Mouse (Mus musculus) forebrain, embryonic 15.5 days (tissue): ENCODE results near the gene Foxp1. TPM values are rescaled to one million over a fixed set of nuclear protein-coding genes. Genes with fewer than 3 reads are reported as not detected.
A peak's percentile ranks its signal among the peaks of the same experiment; 100 is the strongest.

Experiments used
- ATAC-seq: fragments of 200-750 bp; cut with Nextera tagmentation; replicated peaks from 2 replicates; pipeline ENCODE4 v1.8.0; 2017; ENCODE audit warnings: mild to moderate bottlenecking, moderate TSS enrichment, moderate library complexity
- H3K27ac ChIP-seq: fragments of 300-500 bp; sonication (generic); replicated peaks from 2 replicates; pipeline ENCODE4 v1.5.1; 2015; ENCODE audit warnings: mild to moderate bottlenecking, inconsistent platforms
- H3K27me3 ChIP-seq: fragments of 300-500 bp; sonication (generic); 2 replicates; pipeline ENCODE4 v1.6.1; 2015; ENCODE audit warnings: inconsistent platforms
- H3K36me3 ChIP-seq: fragments of 300-500 bp; sonication (generic); 2 replicates; pipeline ENCODE4 v1.6.1; 2015; ENCODE audit warnings: mild to moderate bottlenecking, inconsistent platforms
- H3K4me1 ChIP-seq: fragments of 300-500 bp; sonication (generic); 2 replicates; pipeline ENCODE4 v1.6.1; 2015; ENCODE audit warnings: inconsistent platforms
- H3K4me2 ChIP-seq: fragments of 300-500 bp; sonication (generic); replicated peaks from 2 replicates; pipeline ENCODE4 v1.6.1; 2015; ENCODE audit warnings: mild to moderate bottlenecking, inconsistent platforms
- H3K4me3 ChIP-seq: fragments of 300-500 bp; sonication (generic); 2 replicates; pipeline ENCODE4 v1.5.1; 2015; ENCODE audit warnings: mild to moderate bottlenecking, inconsistent platforms
- H3K9ac ChIP-seq: fragments of 300-500 bp; sonication (generic); replicated peaks from 2 replicates; pipeline ENCODE4 v1.6.1; 2015; ENCODE audit warnings: mild to moderate bottlenecking, inconsistent platforms
- H3K9me3 ChIP-seq: fragments of 300-500 bp; sonication (generic); 2 replicates; pipeline ENCODE4 v1.6.1; 2016; ENCODE audit warnings: inconsistent platforms
- WGBS: fragments of 180-500 bp; shearing (Covaris S2); methylation state at CpG from one replicate; pipeline ENCODE4 v1.1.7; 2015; ENCODE audit warnings: mixed read lengths; 5-methylcytosine and 5-hydroxymethylcytosine counted together
- polyA plus RNA-seq: library from polyadenylated mRNA; unstranded; fragments of >200 nt; fragmentation: Nextera tagmentation; extraction: Ambion mirVana; gene quantifications from 2 replicates; pipeline ENCODE4 v1.2.1, GENCODE M21; 2015

The Foxp1 gene
- polyA plus RNA-seq, 1 experiment from 2014 or later: 102 TPM

DNA sequence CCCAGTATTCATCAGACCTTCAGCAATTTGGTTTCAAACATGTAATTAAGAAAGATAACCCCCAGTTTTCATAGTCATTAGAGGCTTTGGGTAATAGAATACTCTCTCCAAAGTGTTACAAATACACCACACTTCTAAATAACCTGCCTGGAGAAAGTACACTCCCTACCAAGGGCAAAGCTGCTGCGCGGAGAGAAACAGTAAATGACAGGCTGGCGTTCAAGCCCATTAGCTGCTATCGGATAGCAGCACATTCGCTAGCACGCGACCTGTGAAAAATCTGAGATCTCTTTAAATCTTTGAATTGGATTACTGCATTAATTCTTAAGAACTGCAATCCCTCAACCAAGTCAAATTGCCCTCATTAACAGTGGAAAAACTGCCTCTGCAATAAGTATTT, 418.1 kb downstream of the Foxp1 start:
- Histone ChIP-seq H3K4me1 (peaks cover 25% of the 10 kb centered on the region), H3K27me3 (no peaks in the 10 kb centered on the region), H3K9ac (no peak overlapping the region), H3K36me3 (no peaks in the 10 kb centered on the region), H3K4me2 (no peak overlapping the region), H3K27ac (no peak overlapping the region), H3K4me3 (no peak overlapping the region), H3K9me3 (no peaks in the 10 kb centered on the region)
- no peak for ATAC-seq
- WGBS: 8% methylated on average over 7 of the region's 7 CpGs

DNA sequence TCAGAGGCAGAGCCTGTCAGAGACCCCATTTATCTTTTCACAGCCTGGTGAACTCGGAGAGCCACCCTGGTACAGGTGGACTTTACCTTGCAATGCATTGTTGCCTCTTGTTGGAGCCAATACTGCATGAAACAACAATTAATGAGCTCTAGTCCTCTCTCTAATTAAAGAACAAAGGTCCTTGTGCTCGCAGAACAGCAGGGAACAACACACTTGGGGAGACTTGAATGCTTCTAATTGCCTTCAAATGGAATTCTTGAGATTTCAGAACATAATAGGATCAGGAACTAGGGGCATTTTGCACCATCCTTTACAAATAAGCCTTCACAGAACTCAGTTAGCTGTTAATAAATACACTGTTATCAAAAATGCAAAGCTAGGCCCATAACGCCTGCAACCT, 418.6 kb downstream of the Foxp1 start:
- H3K4me2 ChIP-seq: no peak overlapping the region
- ATAC-seq: no peak
- H3K27me3 ChIP-seq: no peaks in the 10 kb centered on the region
- H3K4me1 ChIP-seq: peaks cover 25% of the 10 kb centered on the region
- H3K9me3 ChIP-seq: no peaks in the 10 kb centered on the region
- WGBS: 17% methylated on average over 3 of the region's 3 CpGs
- no peak overlapping the region for H3K9ac ChIP-seq
- no peaks in the 10 kb centered on the region for H3K36me3 ChIP-seq
- H3K27ac ChIP-seq: no peak overlapping the region
- no peak overlapping the region for H3K4me3 ChIP-seq

DNA sequence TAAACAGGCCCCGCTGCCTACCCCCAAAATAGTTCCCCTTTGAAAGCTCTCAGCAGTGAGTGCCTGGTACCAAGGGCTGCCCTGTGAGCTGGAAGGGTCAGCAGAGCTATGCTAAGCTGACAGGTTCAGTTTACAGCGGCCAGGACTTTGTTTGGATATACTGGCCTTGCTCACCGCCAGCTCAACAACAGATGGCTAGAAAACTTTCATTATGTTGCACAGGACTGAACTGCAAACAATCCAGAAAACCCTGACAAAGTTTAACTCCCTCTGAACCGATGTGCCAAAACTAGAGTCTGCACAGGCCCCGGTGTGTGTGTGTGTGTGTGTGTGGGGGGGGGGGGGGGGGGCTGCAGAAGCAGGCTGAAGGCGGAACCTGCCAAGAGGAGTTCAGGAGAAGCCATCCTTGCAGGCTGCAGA, 421.0 kb downstream of the Foxp1 start:
- Histone ChIP-seq H3K9me3 (no peaks in the 10 kb centered on the region), H3K36me3 (no peaks in the 10 kb centered on the region), H3K27ac (peak overlapping the region; percentile 46; the same call in 1 of the 2 replicates), H3K27me3 (no peaks in the 10 kb centered on the region), H3K9ac (no peak overlapping the region), H3K4me3 (no peak overlapping the region), H3K4me2 (no peak overlapping the region), H3K4me1 (peaks cover 25% of the 10 kb centered on the region)
- WGBS: 2% methylated on average over 6 of the region's 6 CpGs
- ATAC-seq: peak; percentile 57

DNA sequence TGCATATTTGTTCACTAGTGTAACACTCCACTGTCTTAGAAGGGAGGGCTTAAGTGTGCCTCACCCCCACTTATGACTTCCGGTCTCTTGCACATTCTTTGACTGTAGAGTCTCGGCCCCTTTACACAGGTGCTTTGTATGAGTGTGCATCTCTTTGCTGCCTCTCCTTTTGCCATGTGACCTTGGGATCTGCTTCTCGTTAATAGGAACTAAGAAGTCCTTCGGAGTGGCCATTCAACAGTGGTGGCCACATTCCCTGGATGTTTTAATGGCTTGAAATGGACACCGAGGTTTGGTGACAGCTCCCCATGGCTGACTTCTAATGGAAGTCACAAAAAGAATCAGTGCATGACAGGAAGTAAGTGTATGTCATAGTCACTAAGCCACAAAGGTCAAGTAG, 422.2 kb downstream of the Foxp1 start:
- Histone ChIP-seq H3K36me3 (no peaks in the 10 kb centered on the region), H3K4me1 (peaks cover 36% of the 10 kb centered on the region), H3K27me3 (no peaks in the 10 kb centered on the region), H3K4me2 (no peak overlapping the region), H3K27ac (no peak overlapping the region), H3K9ac (no peak overlapping the region), H3K9me3 (no peaks in the 10 kb centered on the region), H3K4me3 (no peak overlapping the region)
- WGBS: 49% methylated on average over 5 of the region's 5 CpGs
- no peak for ATAC-seq

DNA sequence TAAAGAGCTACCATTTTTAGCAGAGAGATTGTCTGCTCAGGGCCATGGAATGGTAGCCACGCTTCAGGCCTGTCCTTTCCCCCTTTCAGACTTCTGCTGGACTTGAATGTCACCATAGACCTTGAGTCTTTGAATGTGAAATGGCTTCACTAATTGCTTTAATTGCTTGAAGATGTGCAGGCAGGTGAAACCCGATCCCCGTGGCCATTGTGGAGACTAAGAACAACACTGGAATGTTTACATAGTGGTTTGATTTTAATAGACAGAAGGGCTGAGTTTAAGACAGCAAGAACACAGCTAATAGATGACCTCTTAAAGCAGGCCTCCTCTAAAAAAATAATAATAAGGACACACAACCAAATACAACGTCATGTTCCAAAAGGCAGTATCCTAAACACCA, 422.7 kb downstream of the Foxp1 start:
- Histone ChIP-seq H3K9ac (no peak overlapping the region), H3K4me1 (peaks cover 38% of the 10 kb centered on the region), H3K27me3 (no peaks in the 10 kb centered on the region), H3K27ac (no peak overlapping the region), H3K9me3 (no peaks in the 10 kb centered on the region), H3K4me2 (no peak overlapping the region), H3K36me3 (no peaks in the 10 kb centered on the region), H3K4me3 (no peak overlapping the region)
- no peak for ATAC-seq
- 46% methylated on average over 4 of the region's 4 CpGs for WGBS

DNA sequence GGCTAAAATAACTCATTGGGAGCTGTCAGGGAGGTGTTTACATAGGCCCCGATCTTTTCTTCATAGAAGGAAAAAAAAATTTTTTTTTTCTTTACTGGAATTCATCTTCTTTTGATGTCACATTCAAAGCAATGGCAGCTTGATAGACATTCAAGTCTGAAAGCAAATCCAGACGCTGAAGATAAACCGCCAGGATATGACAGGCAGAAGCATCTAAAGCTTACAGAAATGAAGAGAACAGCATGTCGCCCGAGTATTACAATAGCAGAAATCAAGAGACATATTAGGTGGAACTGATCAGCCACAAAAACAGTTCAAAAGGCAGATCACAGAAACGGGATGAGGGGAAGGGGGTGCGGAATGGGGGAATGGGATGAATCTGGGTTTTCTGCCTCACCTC, 425.3 kb downstream of the Foxp1 start:
- no peaks in the 10 kb centered on the region for H3K36me3 ChIP-seq
- H3K4me1 ChIP-seq: peaks cover 39% of the 10 kb centered on the region
- H3K4me2 ChIP-seq: no peak overlapping the region
- no peak overlapping the region for H3K4me3 ChIP-seq
- no peak overlapping the region for H3K9ac ChIP-seq
- peak overlapping the region; percentile 12; the same call in 1 of the 2 replicates for H3K27ac ChIP-seq
- 0 out of 2 replicates have a peak, but pooled peaks have one; percentile 23 for ATAC-seq
- 49% methylated on average over 7 of the region's 7 CpGs for WGBS
- H3K27me3 ChIP-seq: no peaks in the 10 kb centered on the region
- no peaks in the 10 kb centered on the region for H3K9me3 ChIP-seq

DNA sequence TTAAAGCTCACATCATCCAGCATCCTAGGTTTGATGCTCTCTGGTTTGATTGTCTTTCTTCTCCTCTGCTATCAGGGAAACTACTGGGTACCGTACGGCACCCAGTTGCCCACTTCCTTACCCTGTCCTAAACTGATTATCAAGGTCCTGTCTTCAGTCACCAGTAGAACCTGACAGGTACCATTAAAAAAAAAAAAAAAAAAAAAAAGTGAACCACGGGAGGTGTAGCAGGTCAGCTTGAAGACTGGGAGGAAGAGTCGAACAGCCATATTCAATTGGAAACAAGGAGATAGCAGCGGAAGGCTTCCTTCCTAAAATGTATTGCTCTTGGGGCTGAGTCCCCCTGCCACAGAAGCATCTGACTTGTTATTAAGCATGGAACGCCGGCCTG, 425.8 kb downstream of the Foxp1 start:
- no peaks in the 10 kb centered on the region for H3K9me3 ChIP-seq
- peaks cover 37% of the 10 kb centered on the region for H3K4me1 ChIP-seq
- H3K27ac ChIP-seq: peak overlapping the region; percentile 1; the same call in 1 of the 2 replicates
- no peaks in the 10 kb centered on the region for H3K36me3 ChIP-seq
- 81% methylated on average over 7 of the region's 7 CpGs for WGBS
- H3K4me2 ChIP-seq: no peak overlapping the region
- no peak overlapping the region for H3K9ac ChIP-seq
- H3K27me3 ChIP-seq: no peaks in the 10 kb centered on the region
- no peak for ATAC-seq
- no peak overlapping the region for H3K4me3 ChIP-seq

DNA sequence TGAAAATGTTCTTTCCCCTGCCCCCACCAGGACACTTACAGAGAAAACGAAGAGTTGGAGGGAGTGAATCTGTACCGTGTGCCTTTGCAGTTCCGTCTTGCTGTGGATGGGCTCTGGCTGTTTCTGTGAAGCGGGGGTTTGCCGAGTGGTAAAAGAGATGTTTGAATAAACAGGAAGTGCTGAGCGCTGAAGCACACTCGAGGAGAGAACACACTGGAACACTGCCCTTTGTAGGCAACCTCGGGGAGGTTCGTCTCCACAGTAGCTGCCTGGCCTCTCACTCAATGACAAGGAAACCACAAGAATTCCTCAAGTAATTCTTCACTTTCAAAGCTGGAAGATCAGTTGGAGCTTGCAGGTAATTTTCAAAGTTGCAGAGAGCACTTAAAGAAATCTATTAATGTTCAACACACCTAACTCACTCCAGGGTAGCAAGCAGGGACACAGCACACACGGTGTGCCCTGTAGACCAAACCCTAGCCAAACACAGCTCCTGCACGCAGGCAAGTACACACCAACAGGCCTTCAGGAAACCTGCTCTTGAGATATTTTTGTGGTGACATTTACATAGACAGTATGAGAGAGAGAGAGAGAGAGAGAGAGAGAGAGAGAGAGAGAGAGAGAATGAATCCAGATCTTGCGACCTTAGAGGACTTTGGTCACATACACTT, 426.3 kb downstream of the Foxp1 start:
- no peak overlapping the region for H3K4me3 ChIP-seq
- ATAC-seq: no peak
- H3K9me3 ChIP-seq: no peaks in the 10 kb centered on the region
- H3K4me2 ChIP-seq: peak overlapping the region; percentile 22
- H3K36me3 ChIP-seq: no peaks in the 10 kb centered on the region
- 30% methylated on average over 12 of the region's 12 CpGs for WGBS
- H3K27ac ChIP-seq: 0 out of 2 replicates have a peak overlapping the region, but pooled peaks have one; percentile 1
- H3K27me3 ChIP-seq: no peaks in the 10 kb centered on the region
- H3K4me1 ChIP-seq: peaks cover 32% of the 10 kb centered on the region
- H3K9ac ChIP-seq: no peak overlapping the region

DNA sequence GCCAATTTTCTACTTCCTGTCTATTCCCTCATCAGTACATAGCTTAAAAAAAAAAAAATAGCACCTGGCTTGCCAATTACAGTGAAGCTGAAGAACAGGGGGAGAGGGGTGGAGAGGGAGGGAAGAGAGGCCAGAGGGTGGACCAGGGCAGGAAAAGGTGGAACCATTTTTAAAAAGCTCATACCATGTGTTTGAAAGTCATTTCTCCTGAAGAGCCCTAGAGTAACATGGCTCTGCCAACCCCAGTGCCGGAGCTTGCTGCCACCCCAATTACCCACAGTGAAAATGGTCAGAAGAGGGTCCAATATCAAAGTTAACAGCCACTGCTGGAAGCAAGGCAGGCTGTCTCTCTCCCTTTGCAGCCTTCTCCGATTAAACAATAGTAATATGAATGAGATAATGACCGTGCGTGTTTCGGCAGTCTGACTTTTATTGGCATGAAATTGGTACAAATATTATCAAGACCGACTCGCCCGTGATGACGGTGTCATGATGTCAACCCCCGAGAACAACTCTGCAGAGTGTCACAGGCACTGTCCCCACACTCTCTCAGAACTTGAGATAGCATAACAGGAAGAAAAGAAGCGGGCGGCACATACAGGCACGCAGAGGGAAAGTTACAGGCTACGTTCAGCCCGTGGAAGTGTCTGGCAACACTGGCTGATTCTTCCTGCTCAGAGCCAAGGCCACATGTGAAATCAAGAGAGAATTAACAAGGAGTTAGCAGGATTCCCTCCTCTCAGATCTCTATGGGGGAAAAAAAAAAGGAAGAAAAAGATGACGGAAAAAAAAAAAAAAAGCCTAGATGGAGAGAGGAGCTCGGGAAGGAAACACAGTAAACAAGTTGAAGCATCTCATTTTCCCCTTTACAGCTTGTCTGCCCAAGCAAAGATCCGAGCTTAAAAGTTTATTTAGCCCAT, 427.1 kb downstream of the Foxp1 start:
- peak overlapping the region; percentile 22 for H3K4me2 ChIP-seq
- H3K27ac ChIP-seq: 0 out of 2 replicates have a peak overlapping the region, but pooled peaks have one; percentile 1
- H3K9ac ChIP-seq: no peak overlapping the region
- no peaks in the 10 kb centered on the region for H3K36me3 ChIP-seq
- 37% methylated on average over 18 of the region's 18 CpGs for WGBS
- ATAC-seq: no peak
- H3K4me1 ChIP-seq: peaks cover 26% of the 10 kb centered on the region
- no peak overlapping the region for H3K4me3 ChIP-seq
- H3K9me3 ChIP-seq: no peaks in the 10 kb centered on the region
- H3K27me3 ChIP-seq: no peaks in the 10 kb centered on the region

DNA sequence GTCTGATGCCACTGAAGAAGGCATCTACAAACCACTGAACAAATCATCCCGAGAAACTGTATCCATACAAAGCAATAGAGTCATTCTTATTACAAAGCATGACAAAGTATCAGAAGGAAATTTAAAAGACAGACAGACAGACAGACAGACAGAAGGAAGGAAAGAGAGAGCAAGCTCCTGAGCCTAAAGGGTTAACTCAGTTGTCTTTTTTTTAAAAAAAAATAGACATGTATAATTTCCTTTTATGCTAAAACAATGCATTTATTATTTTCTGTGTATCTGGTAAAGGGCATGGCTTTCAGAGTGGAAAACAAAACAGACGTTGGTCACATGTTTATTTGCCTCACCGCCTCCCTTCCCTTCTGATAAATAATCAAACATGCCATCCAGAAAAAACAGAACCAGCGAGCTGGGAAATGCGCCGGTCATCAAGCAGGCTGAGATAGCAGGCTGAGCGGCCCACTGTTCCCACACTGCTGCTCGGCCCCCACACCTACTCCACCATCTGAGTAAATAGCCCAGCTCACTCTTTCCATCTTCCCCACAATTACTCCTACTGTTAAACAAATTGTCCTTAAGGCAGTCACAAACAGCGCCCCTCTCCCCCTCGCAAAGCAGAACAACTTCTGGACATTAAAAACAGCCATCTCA, 428.1 kb downstream of the Foxp1 start:
- Histone ChIP-seq H3K36me3 (no peaks in the 10 kb centered on the region), H3K4me1 (peaks cover 26% of the 10 kb centered on the region), H3K4me3 (no peak overlapping the region), H3K27me3 (no peaks in the 10 kb centered on the region), H3K9me3 (no peaks in the 10 kb centered on the region), H3K4me2 (no peak overlapping the region), H3K9ac (no peak overlapping the region), H3K27ac (no peak overlapping the region; the same call in 1 of the 2 replicates)
- no peak for ATAC-seq
- 27% methylated on average over 10 of the region's 10 CpGs for WGBS

DNA sequence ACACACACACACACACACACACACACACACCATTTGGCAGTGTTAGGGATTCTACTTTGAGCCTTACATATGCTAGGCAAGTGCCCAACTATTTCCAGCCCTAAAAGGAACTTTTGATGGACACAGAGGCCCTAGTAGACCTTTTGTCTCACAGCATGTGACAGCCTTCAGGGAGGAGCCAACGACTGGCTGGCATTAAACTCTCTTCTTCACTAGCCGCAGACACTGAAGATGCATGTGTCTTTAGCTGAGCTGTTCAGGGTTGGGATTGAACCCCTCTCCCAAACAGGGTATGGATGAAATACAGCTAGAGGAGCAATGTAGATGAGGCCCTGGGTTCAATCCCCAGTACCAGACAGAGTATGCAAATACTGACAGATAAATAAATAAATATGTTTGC, 428.7 kb downstream of the Foxp1 start:
- no peaks in the 10 kb centered on the region for H3K36me3 ChIP-seq
- H3K27me3 ChIP-seq: no peaks in the 10 kb centered on the region
- no peaks in the 10 kb centered on the region for H3K9me3 ChIP-seq
- no peak overlapping the region for H3K4me2 ChIP-seq
- no peak overlapping the region for H3K4me3 ChIP-seq
- H3K4me1 ChIP-seq: peaks cover 26% of the 10 kb centered on the region
- H3K9ac ChIP-seq: no peak overlapping the region
- no peak overlapping the region for H3K27ac ChIP-seq
- ATAC-seq: no peak
- 21% methylated on average over 2 of the region's 2 CpGs for WGBS

DNA sequence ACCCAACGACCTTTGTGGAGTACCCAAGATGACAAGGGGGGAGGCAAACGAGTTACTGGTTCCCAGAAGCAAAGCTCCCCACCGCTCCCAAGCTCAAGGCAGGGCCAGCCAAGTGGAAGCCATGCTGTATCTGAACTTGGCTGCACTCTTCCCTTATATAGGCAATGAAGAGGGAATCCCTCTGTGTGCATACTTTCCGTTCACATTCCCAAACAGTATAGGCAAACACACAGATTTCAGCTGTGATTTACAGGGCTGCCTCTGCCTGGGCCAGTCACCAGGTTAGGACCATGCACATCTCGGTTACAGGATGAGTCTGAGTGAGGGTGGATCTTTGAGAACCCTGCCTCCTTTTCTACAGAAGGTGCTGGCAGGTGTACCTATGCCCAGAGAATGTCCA, 429.3 kb downstream of the Foxp1 start:
- Histone ChIP-seq H3K9me3 (no peaks in the 10 kb centered on the region), H3K4me3 (no peak overlapping the region), H3K27ac (no peak overlapping the region), H3K36me3 (no peaks in the 10 kb centered on the region), H3K4me1 (peaks cover 26% of the 10 kb centered on the region), H3K9ac (no peak overlapping the region), H3K4me2 (no peak overlapping the region), H3K27me3 (no peaks in the 10 kb centered on the region)
- ATAC-seq: no peak
- 59% methylated on average over 5 of the region's 5 CpGs for WGBS
